Comparison of ENCODE assay signal across 27 mouse cellular contexts in the genomic region with DNA sequence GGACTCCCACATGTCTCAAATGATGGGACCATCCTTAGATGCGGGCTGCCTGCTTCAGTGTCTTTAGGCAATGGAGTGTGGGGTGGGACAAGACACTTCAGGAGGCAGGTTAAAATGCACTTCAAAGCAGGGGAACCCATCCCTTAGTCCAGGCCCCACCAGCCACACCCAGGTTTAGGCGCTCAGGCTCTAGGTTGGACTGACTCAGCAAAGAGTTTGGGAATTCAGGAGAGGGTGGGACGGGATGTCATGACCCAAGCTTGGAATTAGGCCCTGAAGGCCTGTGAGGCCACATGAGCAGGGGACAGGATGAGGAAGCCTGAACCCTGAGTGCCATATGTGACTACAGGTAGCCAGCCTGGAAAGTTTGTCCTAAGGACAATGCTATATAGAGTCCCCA.
A peak's percentile ranks its signal among the peaks of the same experiment; 100 is the strongest.
DNase-seq lines count a peak whose midpoint lies in the region; ATAC-seq lines count a peak whose summit lies in the region.
"Had no signal": no experiment of that assay in that cellular context is flagged by ENCODE, and none has a peak within 500 bp of the region (broad histone marks: within the 10 kb centered on the region; RNA-seq: fewer than 3 reads in every experiment).

No protein-coding gene starts in this region.

- no peak overlapping the region for H3K4me2 ChIP-seq in hindbrain, embryonic 14.5 days (replicated peaks)
- H3K4me2 ChIP-seq: embryonic facial prominence, embryonic 13.5 days; embryonic facial prominence, embryonic 15.5 days; forebrain, embryonic 13.5 days; forebrain, embryonic 15.5 days had no signal

- ATAC-seq in hindbrain, embryonic 14.5 days (ENCODE audit: low FRiP score), result no peak
- ATAC-seq in erythroid progenitor cell, adult 5-6 weeks (replicated peaks; ENCODE audit: low FRiP score, poor library complexity, severe bottlenecking), result no peak
- ATAC-seq: activated CD4-positive, CD25-positive, alpha-beta regulatory T cell, adult 4 months; CD4-positive, CD25-positive, alpha-beta regulatory T cell, adult 4 months; forebrain, embryonic 13.5 days; forebrain, embryonic 15.5 days; Patski had no signal

- H3K36me3 ChIP-seq in hindbrain, embryonic 14.5 days (replicated peaks; ENCODE audit: control insufficient read depth, insufficient read depth), result no peaks in the 10 kb centered on the region
- H3K36me3 ChIP-seq: embryonic facial prominence, embryonic 13.5 days; embryonic facial prominence, embryonic 15.5 days; forebrain, embryonic 15.5 days; G1E had no signal

- DNase-seq in thymus, postnatal 4 days, result peak; percentile 21
- DNase-seq in thymus, postnatal 25 days, result no peak
- DNase-seq in ES-CJ7 (ENCODE audit: low read depth, low spot score) (peak; percentile 57), R1 (ENCODE audit: low read depth, low spot score) (peak; percentile 56)
- DNase-seq in hindbrain, embryonic 14.5 days (ENCODE audit: low spot score), result no peak
- DNase-seq in cerebellum, adult 9-11 months, result no peak
- DNase-seq: adrenal gland, adult 8-10 months; adrenal gland, postnatal 14 days; B cell, adult 2 months; cerebellum, adult 11 months; cerebellum, adult 18-20 months; cerebellum, adult 8-10 months; cerebellum, postnatal 10 days; cerebellum, postnatal 25 days; embryo, embryonic 11 days; forebrain, postnatal 0 days had no signal

- no peaks in the 10 kb centered on the region for H3K9me3 ChIP-seq in hindbrain, embryonic 14.5 days (ENCODE audit: control insufficient read depth, low read length)
- H3K9me3 ChIP-seq: embryonic facial prominence, embryonic 13.5 days; embryonic facial prominence, embryonic 15.5 days; forebrain, embryonic 13.5 days; forebrain, embryonic 15.5 days; G1E had no signal

- H3K9ac ChIP-seq in hindbrain, embryonic 14.5 days, result no peak overlapping the region
- H3K9ac ChIP-seq: embryonic facial prominence, embryonic 13.5 days; embryonic facial prominence, embryonic 15.5 days; forebrain, embryonic 13.5 days; forebrain, embryonic 15.5 days; forebrain, postnatal 0 days had no signal

- no peak overlapping the region for H3K4me3 ChIP-seq in hindbrain, embryonic 14.5 days (replicated peaks; ENCODE audit: low read length)
- H3K4me3 ChIP-seq: embryonic facial prominence, embryonic 13.5 days; embryonic facial prominence, embryonic 15.5 days; erythroblast, embryonic 14.5 days; forebrain, embryonic 13.5 days; forebrain, embryonic 15.5 days had no signal

- no peaks in the 10 kb centered on the region; the same call in 1 of the 2 replicates for H3K27me3 ChIP-seq in hindbrain, embryonic 14.5 days (ENCODE audit: control insufficient read depth, insufficient read depth, low read length)
- H3K27me3 ChIP-seq: CH12.LX; embryonic facial prominence, embryonic 15.5 days had no signal

- no peak overlapping the region for H3K27ac ChIP-seq in hindbrain, embryonic 14.5 days
- H3K27ac ChIP-seq: embryonic facial prominence, embryonic 13.5 days; embryonic facial prominence, embryonic 15.5 days; forebrain, embryonic 13.5 days; forebrain, embryonic 15.5 days had no signal

- WGBS in hindbrain, embryonic 14.5 days, result 99% methylated on average over 3 of the region's 3 CpGs

- H3K4me1 ChIP-seq in hindbrain, embryonic 14.5 days (replicated peaks; ENCODE audit: control insufficient read depth, insufficient read depth, low read length), result peaks cover 18% of the 10 kb centered on the region; the same call in 1 of the 2 replicates
- H3K4me1 ChIP-seq: embryonic facial prominence, embryonic 15.5 days; forebrain, embryonic 13.5 days; forebrain, embryonic 15.5 days had no signal

Comparison
In these comparisons a context has a peak if more than half of its experiments do, and no peak if none do; other contexts are left out.
1. DNase-seq: peak in thymus, postnatal 4 days (single experiment), ES-CJ7 (single experiment) and R1 (single experiment); none in thymus, postnatal 25 days (single experiment), hindbrain, embryonic 14.5 days (single experiment) and cerebellum, adult 9-11 months (single experiment).